Mouse (Mus musculus): ENCODE measurements at regions not wholly inside any gene's neighbourhood (a gene's known extent, or its start where the extent isn't known, plus 50 kb on each side); places are given as distances from the start of the nearest gene placed in this dataset.

DNA sequence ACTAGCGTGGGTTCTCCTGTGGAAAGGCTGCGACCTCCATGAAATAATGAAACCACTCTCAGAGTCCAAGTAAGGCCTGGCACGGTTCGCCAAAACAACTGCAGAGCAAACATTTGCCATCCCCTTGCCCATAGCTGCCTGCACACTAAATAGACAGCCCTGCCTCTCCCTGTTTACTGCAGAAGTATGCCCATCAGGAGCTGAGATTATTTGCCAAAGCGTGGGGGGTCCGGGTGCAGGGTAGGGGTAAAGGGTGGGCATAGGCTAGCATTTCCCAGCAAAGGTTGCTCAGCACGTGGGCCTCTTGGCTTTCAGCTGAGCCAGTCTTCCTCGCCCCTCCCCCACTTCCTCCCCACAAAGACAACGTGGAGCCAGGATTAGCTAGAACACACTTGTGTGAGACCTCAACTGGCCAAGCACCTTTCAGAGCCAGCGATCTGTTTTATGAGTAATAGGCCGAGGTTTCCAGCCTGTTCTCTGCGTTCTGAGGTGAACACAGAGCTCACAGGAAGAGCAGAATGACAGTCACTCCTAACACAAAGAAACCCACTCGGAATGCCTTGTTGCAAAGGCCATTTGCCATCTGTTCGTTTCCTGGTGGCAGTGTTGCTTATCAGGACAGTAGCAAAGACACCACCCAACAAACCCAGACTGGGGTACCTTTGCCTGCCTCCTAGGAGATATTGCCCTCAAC is 55.6 kb upstream of the Cep85l start:
- in situ Hi-C loops (cut with MboI, MseI): no loop called here

DNA sequence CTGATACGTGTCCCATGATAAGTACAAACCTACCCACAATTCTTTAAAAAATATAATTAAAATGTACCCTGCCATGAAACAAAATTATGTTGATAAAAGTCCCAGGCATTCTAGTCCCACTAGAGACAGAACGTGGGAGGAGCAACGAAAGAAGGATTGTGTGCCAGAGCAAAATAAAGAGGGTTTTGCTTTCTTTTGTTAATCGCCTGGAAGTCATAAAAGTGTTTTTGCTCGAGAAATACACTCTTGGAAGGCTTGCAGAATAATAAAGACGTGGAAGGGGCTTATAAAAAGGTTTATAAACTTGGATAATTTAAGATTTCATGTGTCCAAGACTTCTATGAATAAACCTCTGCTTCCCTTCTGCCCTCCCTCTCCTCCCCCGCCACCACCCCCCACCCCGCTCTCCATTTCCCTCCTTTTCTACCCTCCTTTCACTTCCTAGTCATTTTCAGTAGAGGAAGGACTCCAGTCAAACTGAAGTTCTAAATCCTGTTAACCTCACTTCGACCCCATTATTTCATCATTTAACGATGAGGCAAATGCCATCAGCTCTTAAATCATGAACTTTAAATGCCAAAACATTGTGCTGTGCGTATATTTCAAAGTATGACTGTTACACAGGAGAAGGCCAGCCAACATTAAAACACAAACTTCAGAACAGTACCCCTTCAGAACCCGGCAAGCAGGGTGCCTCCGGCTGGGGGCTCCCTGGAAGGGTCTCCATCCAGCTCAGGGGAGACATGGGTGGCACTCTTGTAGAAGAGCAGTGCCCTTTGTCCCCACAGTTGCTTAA is 54.8 kb upstream of the Cep85l start:
- in situ Hi-C loops (cut with MboI, MseI): no loop called here

DNA sequence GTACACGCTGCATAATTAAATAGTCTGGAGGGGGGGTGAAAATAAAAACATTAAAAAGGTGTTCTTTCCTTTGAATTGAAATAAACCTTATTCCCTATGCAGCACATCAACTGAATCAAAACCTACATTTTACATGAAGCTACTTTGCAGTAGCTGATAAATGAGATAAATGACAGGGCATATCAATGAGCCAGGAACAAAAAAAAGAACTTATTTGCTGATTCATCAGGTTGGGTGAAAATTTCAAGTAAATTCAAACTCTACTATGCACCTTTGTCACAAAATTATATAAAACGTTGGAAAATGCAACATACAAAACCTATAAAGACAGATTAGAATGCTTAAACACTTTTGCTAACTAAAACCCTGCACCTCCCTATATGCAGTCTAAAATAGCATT is 53.0 kb upstream of the Cep85l start:
- in situ Hi-C loops (cut with MboI, MseI): no loop called here

DNA sequence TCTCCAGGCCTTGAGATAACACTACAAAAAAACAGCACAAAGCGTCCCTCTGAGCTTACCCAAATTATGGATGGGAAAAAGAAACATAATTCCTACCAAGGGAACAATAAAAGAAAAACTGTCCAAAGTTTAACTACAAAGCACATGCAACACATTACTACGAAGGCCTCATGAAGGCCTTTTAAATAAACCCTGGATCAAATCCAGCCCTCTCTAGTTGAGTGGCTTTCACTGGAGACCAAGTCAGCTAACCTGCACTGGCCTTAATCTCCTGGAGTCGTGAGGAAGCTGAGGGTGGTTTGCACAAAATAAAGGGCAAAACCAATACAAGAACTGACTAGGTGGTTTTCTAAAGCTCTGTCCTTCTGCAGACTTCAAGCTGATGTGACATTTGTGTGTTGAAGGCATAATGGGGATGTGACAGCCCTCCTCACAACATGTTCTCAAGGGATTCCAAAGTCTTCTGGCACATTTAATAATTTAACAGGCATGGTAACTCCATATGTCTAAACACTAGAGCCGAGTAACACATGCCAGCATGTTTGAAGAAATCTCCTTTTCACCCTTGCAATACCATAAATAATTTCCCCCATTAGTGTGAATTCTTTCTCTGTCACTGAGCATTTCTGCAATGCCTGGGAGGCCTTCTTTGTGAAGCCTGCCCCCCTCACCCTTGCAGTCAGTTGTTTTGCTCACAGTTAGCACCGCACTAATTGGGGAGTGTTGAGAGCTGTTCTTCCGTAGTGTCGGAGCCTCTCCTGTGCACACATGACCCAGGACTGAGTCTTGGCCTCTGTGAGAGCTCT is 50.0 kb upstream of the Cep85l start:
- in situ Hi-C loops (cut with MboI, MseI): no loop called here
